1 mouse cellular context compared by ENCODE assay signal in the genomic region with DNA sequence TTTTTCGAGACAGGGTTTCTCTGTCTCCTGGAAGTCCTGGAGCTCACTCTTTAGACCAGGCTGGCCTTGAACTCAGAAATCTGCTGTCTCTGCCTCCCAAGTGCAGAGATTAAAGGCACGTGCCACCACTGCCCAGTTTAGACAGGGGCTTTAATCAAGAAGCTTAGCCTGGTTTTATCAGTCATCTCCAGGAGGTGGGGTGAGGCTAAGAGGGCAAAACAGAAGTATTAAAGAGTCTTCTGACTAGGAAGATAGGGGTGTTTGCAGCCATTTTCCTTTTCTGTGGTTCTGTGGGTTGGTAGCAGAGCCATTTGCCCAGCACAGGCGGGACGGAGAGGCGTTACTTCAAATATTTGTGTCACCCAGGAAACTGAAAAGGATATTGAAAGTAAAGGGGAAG.
A peak's percentile ranks its signal among the peaks of the same experiment; 100 is the strongest.
TF ChIP-seq lines count a peak whose summit lies in the region.

No protein-coding gene starts in this region.

TF ChIP-seq in MEL, 35 proteins besides CTCF, POLR2A, EP300 and RAD21 (continued from another document):
- no peak for TF ChIP-seq CHD2 (IDR thresholded peaks at IDR 0.05; ENCODE audit: low read length)
- peak; percentile 77 for TF ChIP-seq USF1 (IDR thresholded peaks at IDR 0.05; ENCODE audit: low read depth, low read length)
- TF ChIP-seq MAX (IDR thresholded peaks at IDR 0.05; ENCODE audit: low read length): peak; percentile 80; the same call in 1 of the 2 replicates
- TF ChIP-seq KAT2A (conservative IDR thresholded peaks at IDR 0.05; ENCODE audit: low read depth, low read length): no peak; the same call in 1 of the 2 replicates
- TF ChIP-seq MYC (IDR thresholded peaks at IDR 0.05; ENCODE audit: low read depth, low read length): peak; percentile 91
- no peak for TF ChIP-seq JUND (IDR thresholded peaks at IDR 0.05; ENCODE audit: low read depth, low read length)
- TF ChIP-seq GABPA (IDR thresholded peaks at IDR 0.05; ENCODE audit: low read depth, low read length): no peak
- TF ChIP-seq POLR2AphosphoS2 (IDR thresholded peaks at IDR 0.05; ENCODE audit: low read length): no peak
- peak; percentile 92 for TF ChIP-seq TCF12 (IDR thresholded peaks at IDR 0.05; ENCODE audit: low read depth, low read length)
- TF ChIP-seq SMC3 (IDR thresholded peaks at IDR 0.05; ENCODE audit: low read depth, low read length): no peak
- TF ChIP-seq RCOR1 (IDR thresholded peaks at IDR 0.05; ENCODE audit: low read depth, low read length): peak; percentile 93
- TF ChIP-seq USF2 (IDR thresholded peaks at IDR 0.05; ENCODE audit: borderline replicate concordance in 1 of 2, insufficient read depth in 1 of 2, low read depth in 1 of 2, low read length in 2 of 2): no peak
- no peak for TF ChIP-seq ZNF384 (IDR thresholded peaks at IDR 0.05; ENCODE audit: low read depth, low read length)
- 0 out of 2 replicates have a peak, but pooled peaks have one; percentile 62 for TF ChIP-seq MAZ (IDR thresholded peaks at IDR 0.05; ENCODE audit: low read depth, low read length)
- TF ChIP-seq ZMIZ1 (IDR thresholded peaks at IDR 0.05; ENCODE audit: low read depth, low read length): 0 out of 2 replicates have a peak, but pooled peaks have one; percentile 36
- TF ChIP-seq ETS1 (IDR thresholded peaks at IDR 0.05; ENCODE audit: low read depth, low read length): peak; percentile 81
- TF ChIP-seq NRF1 (IDR thresholded peaks at IDR 0.05; ENCODE audit: insufficient read depth, low read depth, low read length, poor library complexity, severe bottlenecking): no peak
- 0 out of 2 replicates have a peak, but pooled peaks have one; percentile 24 for TF ChIP-seq ELF1 (IDR thresholded peaks at IDR 0.05; ENCODE audit: low read depth, low read length)
- TF ChIP-seq ZKSCAN1 (IDR thresholded peaks at IDR 0.05; ENCODE audit: low read depth, low read length): no peak
- no peak for TF ChIP-seq CHD1 (IDR thresholded peaks at IDR 0.05; ENCODE audit: low read depth, low read length)
- TF ChIP-seq BHLHE40 (IDR thresholded peaks at IDR 0.05; ENCODE audit: borderline replicate concordance, low read depth, low read length): peak; percentile 100
- no peak for TF ChIP-seq MEF2A (IDR thresholded peaks at IDR 0.05; ENCODE audit: extremely low read depth, insufficient replicate concordance, low read depth, low read length, poor library complexity, severe bottlenecking)
- TF ChIP-seq MAFK (IDR thresholded peaks at IDR 0.05; ENCODE audit: borderline replicate concordance, low read depth, low read length): no peak
- TF ChIP-seq SIN3A (IDR thresholded peaks at IDR 0.05; ENCODE audit: low read length): peak; percentile 86
- TF ChIP-seq HCFC1 (IDR thresholded peaks at IDR 0.05; ENCODE audit: low read depth, low read length): 0 out of 2 replicates have a peak, but pooled peaks have one; percentile 50
